Mouse (Mus musculus): ENCODE measurements around the gene Gramd4. TPM values are rescaled to one million over a fixed set of nuclear protein-coding genes. Genes with fewer than 3 reads are reported as not detected.
"Not testable (repeated sequence)": the region's sequence is repeated elsewhere in the genome, so short reads cannot be mapped to it uniquely, and the experiment has no call there.

Gramd4 gene
- polyA plus RNA-seq, 1 experiment from 2014 or later, result 41.7 TPM

DNA sequence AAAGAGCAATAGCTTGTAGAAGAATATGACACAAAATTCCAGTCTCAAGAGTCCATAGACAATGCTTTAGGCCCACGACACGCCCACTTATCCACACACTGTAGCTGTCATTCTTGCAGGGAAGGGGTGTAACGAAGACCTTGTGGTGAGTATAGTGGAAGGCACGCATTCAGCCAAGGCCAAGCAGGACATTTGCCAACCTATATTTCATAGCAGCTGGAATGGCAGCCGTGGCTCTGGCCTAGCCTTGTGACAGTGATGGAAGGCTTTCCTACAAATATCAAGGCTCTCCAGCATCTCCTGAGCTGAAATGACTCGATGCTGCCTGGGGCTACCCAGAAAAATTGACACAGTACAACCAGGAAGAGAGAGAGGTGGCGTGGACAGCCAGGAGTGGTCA, 87.6 kb downstream of the Gramd4 start:
- no peak for ATAC-seq (replicated peaks)
- 92% methylated on average over 7 of the region's 7 CpGs for WGBS
- H3K4me2 ChIP-seq, result no peak overlapping the region
- no peak overlapping the region for H3K27ac ChIP-seq
- no peaks in the 10 kb centered on the region for H3K27me3 ChIP-seq (replicated peaks)
- no peaks in the 10 kb centered on the region for H3K4me1 ChIP-seq
- H3K4me3 ChIP-seq, result no peak overlapping the region
- no peaks in the 10 kb centered on the region for H3K9me3 ChIP-seq
- peaks cover 13% of the 10 kb centered on the region for H3K36me3 ChIP-seq (replicated peaks)
- no peak overlapping the region for H3K9ac ChIP-seq

DNA sequence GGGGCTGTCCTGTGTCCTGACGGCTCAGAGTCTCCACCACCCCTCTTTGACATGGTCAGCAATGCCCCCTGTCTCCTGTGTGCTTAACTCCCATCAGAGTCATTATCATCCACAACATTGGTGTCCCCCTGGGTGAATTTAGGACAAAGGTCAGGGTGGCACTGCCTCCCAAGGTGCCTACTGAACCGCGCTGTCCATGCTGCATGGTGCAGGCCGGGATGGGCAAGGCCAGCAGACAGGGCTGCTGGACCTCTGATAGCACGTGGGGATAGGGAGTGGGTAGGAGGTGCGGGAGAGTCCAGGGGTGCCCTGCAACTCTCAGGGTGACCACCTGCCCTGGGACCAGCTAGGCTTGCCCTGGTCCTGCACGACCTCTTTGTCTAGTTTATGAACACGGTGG, 89.4 kb downstream of the Gramd4 start:
- ATAC-seq (replicated peaks), result no peak
- Histone ChIP-seq H3K4me3 (no peak overlapping the region), H3K9ac (no peak overlapping the region), H3K4me2 (no peak overlapping the region), H3K27me3 (replicated peaks) (no peaks in the 10 kb centered on the region), H3K9me3 (no peaks in the 10 kb centered on the region), H3K27ac (no peak overlapping the region), H3K4me1 (no peaks in the 10 kb centered on the region), H3K36me3 (replicated peaks) (peaks cover 18% of the 10 kb centered on the region)
- 91% methylated on average over 8 of the region's 8 CpGs for WGBS

DNA sequence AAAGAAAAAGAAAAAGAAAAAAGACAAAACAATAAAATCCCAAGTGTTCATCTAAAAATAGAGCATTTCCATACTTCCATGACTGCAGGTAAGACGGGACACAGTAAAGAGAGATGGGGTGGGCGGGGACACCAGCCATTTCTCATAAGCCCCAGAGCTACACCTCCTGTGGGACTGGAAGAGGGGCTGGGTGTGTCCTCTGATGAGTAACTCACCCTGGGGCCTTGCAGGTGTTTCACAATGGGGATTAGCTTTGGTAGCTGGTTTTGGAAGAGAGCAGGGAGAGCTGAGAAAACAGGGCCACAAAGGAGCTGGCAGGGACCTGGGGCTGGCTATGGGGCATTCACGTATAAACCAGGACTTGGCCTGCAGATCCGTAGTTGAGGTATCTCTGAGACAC, 93.1 kb downstream of the Gramd4 start:
- Histone ChIP-seq H3K4me1 (no peaks in the 10 kb centered on the region), H3K9me3 (no peaks in the 10 kb centered on the region), H3K4me3 (no peak overlapping the region), H3K4me2 (no peak overlapping the region), H3K9ac (no peak overlapping the region), H3K36me3 (replicated peaks) (peaks cover 20% of the 10 kb centered on the region; the same call in 1 of the 2 replicates), H3K27me3 (replicated peaks) (no peaks in the 10 kb centered on the region), H3K27ac (no peak overlapping the region)
- 66% methylated on average over 4 of the region's 4 CpGs for WGBS
- ATAC-seq (replicated peaks), result no peak

DNA sequence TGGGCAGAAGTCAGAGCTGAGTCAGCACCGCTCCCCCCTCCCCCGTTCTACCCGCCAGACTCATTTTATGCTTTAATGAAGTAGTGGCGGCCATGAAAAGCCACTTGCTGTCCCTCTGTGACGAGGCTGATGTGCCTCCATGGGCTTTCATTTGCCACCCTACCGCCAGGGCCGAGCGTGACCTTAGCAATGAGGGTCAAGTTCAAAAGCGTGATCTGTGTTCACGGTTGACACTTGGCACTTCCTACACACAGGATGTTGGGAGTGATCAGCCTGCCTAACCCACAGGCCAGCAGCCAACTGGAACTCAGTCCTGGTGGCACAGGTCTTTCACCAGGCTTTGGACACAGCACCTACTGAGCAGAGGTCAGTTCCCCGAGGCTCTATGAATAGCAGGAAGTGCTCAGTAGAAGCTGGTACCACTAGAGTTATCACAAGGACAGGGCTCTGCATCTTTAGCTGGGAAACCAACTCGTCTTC, 96.0 kb downstream of the Gramd4 start:
- H3K4me2 ChIP-seq, result no peak overlapping the region
- H3K27me3 ChIP-seq (replicated peaks), result no peaks in the 10 kb centered on the region
- H3K9me3 ChIP-seq, result no peaks in the 10 kb centered on the region
- peaks cover 23% of the 10 kb centered on the region; the same call in 1 of the 2 replicates for H3K36me3 ChIP-seq (replicated peaks)
- H3K4me1 ChIP-seq, result no peaks in the 10 kb centered on the region
- H3K27ac ChIP-seq, result no peak overlapping the region
- WGBS, result 84% methylated on average over 12 of the region's 12 CpGs
- no peak overlapping the region for H3K9ac ChIP-seq
- no peak for ATAC-seq (replicated peaks)
- H3K4me3 ChIP-seq, result no peak overlapping the region

DNA sequence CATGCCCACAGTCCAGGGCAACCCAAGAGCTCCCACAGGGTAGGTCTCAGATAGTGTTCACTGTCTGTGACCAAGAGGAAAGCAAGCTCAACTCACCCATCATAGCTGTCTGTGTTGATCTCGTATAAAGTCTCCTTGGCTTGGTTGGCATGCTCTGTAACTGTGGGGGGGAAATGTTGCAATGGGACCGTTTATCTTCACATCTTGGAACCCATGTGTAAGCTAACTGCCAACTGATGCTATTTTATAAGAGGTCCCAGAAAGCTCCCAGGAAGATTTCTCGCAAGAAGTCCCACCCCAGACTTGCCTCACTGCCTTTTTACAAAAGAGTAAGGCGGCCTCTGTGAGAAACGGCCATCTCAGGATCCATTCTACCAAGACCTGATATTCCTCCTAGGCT, 99.0 kb downstream of the Gramd4 start:
- Histone ChIP-seq H3K27ac (no peak overlapping the region), H3K4me3 (no peak overlapping the region), H3K36me3 (replicated peaks) (peaks cover 13% of the 10 kb centered on the region; the same call in 1 of the 2 replicates), H3K4me1 (no peaks in the 10 kb centered on the region), H3K27me3 (replicated peaks) (no peaks in the 10 kb centered on the region), H3K9ac (no peak overlapping the region), H3K4me2 (no peak overlapping the region), H3K9me3 (no peaks in the 10 kb centered on the region)
- 62% methylated on average over 5 of the region's 5 CpGs for WGBS
- no peak for ATAC-seq (replicated peaks)

DNA sequence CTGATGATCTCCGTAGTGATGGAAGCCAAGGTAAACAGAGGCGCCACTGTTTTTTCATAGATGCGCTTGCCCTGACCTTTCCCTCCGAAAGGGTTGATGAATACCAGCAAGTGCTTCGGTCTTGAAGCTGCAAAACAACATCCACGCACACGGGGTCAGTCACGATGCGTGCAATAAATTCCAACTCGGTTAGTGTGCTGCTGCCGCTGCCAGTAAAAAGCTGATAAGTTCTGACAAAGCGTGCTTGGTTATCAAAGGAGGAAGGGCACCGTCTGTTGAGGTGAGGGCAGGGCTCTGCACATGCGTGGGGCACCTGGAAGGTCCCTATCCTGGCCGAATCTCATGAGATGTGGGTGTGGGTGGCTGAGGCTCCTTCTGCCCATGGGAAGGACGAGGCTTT, 101.6 kb downstream of the Gramd4 start:
- no peak for ATAC-seq (replicated peaks)
- no peak overlapping the region for H3K27ac ChIP-seq
- WGBS, result 86% methylated on average over 16 of the region's 16 CpGs

DNA sequence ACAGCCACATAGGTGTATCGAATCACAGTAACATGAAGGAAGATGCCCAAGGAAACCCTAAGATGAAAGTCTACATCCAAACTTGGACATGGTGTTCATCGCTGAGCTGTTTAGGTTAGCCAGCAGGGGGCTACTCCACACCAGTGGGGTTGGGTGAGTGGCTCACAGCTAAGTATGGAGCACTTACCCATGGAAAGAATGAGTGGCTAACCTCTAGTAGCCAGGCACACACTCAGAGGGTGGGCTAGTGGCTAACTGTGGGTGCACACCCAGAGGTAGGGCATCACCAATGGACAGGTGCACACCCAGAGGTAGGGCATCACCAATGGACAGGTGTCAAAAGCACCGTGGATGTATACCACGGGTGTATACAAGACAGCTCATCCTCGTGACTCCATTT, 102.2 kb downstream of the Gramd4 start:
- Histone ChIP-seq H3K4me2 (no peak overlapping the region), H3K9me3 (no peaks in the 10 kb centered on the region), H3K27me3 (replicated peaks) (no peaks in the 10 kb centered on the region), H3K4me1 (no peaks in the 10 kb centered on the region), H3K36me3 (replicated peaks) (peaks cover 15% of the 10 kb centered on the region; the same call in 1 of the 2 replicates), H3K4me3 (no peak overlapping the region), H3K9ac (no peak overlapping the region), H3K27ac (no peak overlapping the region)
- no peak for ATAC-seq (replicated peaks)
- WGBS, result 92% methylated on average over 5 of the region's 5 CpGs

More for the DNA sequence above, 101.6 kb downstream of the Gramd4 start:
- Histone ChIP-seq H3K4me1 (no peaks in the 10 kb centered on the region), H3K36me3 (replicated peaks) (peaks cover 20% of the 10 kb centered on the region; the same call in 1 of the 2 replicates), H3K4me3 (no peak overlapping the region), H3K27me3 (replicated peaks) (no peaks in the 10 kb centered on the region), H3K4me2 (no peak overlapping the region), H3K9ac (no peak overlapping the region), H3K9me3 (no peaks in the 10 kb centered on the region)

DNA sequence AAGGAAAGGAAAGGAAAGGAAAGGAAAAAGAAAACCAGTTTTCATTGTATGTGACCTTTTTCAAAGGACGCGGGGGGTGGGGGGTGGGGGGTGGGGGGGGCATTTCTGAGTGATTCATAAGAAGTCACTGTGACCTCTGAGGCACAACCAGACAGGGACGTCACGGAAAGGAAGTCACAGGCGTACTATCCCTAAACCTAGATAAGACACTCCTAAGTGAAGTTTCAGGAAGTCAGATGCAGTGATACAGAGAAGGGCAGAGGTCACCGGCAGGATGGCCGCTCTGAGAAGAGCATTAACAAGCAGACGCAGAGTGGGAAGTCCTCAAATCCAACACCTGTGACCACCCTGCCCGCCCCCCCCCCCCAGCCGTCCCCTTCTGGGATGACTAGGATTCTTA, 103.4 kb downstream of the Gramd4 start:
- H3K27ac ChIP-seq, result no peak overlapping the region
- no peak overlapping the region for H3K9ac ChIP-seq
- no peak for ATAC-seq (replicated peaks)
- no peaks in the 10 kb centered on the region for H3K9me3 ChIP-seq
- H3K4me2 ChIP-seq, result no peak overlapping the region
- peaks cover 8% of the 10 kb centered on the region; the same call in 1 of the 2 replicates for H3K36me3 ChIP-seq (replicated peaks)
- no peaks in the 10 kb centered on the region for H3K4me1 ChIP-seq
- H3K4me3 ChIP-seq, result no peak overlapping the region
- 83% methylated on average over 10 of the region's 10 CpGs for WGBS
- H3K27me3 ChIP-seq (replicated peaks), result no peaks in the 10 kb centered on the region

DNA sequence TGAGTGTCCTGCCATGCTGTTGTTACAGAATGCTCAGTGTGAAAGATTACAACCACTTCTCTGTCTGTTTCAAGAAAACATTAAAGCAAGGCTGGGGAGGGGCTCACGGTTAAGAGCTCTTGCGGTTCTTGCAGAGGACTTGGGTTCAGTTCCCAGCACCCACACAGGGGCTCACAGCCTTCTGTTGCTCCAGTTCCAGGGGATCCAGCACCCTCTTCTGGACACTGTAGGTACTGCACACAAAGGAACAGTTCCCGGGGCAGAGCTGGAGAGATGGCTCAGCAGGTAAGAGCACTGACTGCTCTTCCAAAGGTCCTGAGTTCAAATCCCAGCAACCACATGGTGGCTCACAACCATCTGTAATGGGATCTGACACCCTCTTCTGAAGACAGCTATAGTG, 104.3 kb downstream of the Gramd4 start:
- H3K4me2 ChIP-seq; H3K36me3 ChIP-seq (replicated peaks): not testable (repeated sequence)
- 94% methylated on average over 3 of the region's 3 CpGs for WGBS

DNA sequence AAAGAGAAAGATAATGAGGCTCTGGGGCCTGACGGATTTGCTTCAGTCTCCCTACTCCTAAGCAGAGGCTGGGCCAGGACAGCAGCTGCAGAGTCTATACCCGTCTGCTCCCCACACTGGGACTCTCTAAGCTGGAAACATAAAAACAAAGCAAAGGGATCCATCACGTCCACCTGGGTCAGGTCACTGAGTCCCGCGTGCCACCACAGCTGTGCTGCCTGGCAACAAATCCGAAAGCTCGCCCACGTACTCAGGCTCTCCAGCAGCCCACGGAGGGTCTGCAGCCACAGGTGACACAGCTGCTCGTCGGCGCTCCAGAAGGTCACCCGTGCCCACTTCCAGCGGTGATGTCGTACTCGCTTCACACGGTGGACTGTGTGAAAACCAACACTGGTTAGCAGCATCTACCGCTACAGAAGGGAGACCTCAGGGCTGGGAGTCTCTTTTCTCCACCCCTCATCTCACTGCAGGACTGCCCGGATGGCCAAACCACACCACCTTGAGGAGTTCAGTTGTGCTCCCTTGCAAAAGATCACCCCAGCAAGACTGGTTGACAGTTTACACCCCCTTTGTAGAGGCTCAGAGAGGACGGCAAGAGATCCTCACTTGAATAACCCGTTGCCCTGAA, 107.3 kb downstream of the Gramd4 start:
- peaks cover 15% of the 10 kb centered on the region for H3K4me1 ChIP-seq
- H3K27ac ChIP-seq, result no peak overlapping the region
- no peaks in the 10 kb centered on the region for H3K9me3 ChIP-seq
- H3K4me3 ChIP-seq, result no peak overlapping the region
- H3K4me2 ChIP-seq, result no peak overlapping the region
- no peak overlapping the region for H3K9ac ChIP-seq
- H3K36me3 ChIP-seq (replicated peaks), result peaks cover 7% of the 10 kb centered on the region; the same call in 1 of the 2 replicates
- no peak for ATAC-seq (replicated peaks)
- H3K27me3 ChIP-seq (replicated peaks), result no peaks in the 10 kb centered on the region
- WGBS, result 80% methylated on average over 21 of the region's 21 CpGs

More for the DNA sequence above, 104.3 kb downstream of the Gramd4 start:
- not testable (repeated sequence) for H3K4me3 ChIP-seq; H3K9ac ChIP-seq; H3K9me3 ChIP-seq; ATAC-seq (replicated peaks); H3K27ac ChIP-seq; H3K4me1 ChIP-seq; H3K27me3 ChIP-seq (replicated peaks)

DNA sequence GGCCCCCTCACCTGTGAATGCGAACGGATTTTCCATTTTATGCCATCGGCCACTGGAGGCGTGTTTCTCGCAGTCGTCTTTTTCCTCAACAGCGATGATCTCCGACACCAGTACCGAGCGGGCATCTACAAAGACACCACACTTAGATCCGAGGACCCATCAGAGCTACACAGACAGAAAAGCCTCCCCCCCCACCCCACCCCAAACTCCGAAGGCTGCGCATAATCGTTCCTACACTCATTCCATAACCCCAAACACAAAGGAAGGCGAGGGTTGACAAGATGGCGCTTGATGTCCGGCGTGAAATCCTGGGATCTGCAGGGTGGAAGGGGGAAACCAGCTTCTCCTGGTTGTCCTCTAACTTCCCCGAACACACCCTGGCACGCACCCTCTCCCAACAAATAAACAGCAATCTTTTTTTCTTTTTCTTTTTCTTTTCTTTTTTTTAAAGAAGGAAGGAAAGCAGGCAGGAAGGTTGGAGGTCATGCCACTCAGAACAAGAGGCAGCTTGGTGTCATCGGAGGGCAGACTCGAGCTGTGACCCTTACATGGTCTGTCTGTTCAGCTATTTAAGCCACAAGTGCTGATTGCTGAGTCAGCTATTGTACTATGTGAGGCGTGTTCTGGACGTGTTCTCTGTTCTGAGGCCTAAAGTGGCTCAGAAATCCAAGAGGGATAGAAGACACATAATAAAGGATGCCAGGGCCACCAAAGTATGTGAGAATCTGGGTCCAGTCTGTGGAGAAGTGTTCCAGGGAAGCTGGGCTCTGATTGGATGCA, 108.5 kb downstream of the Gramd4 start:
- Histone ChIP-seq H3K9me3 (no peaks in the 10 kb centered on the region), H3K4me2 (no peak overlapping the region), H3K27ac (no peak overlapping the region), H3K27me3 (replicated peaks) (no peaks in the 10 kb centered on the region), H3K4me3 (no peak overlapping the region), H3K4me1 (peaks cover 15% of the 10 kb centered on the region), H3K9ac (no peak overlapping the region), H3K36me3 (replicated peaks) (peaks cover 7% of the 10 kb centered on the region; the same call in 1 of the 2 replicates)
- ATAC-seq (replicated peaks), result no peak
- 90% methylated on average over 24 of the region's 24 CpGs for WGBS

DNA sequence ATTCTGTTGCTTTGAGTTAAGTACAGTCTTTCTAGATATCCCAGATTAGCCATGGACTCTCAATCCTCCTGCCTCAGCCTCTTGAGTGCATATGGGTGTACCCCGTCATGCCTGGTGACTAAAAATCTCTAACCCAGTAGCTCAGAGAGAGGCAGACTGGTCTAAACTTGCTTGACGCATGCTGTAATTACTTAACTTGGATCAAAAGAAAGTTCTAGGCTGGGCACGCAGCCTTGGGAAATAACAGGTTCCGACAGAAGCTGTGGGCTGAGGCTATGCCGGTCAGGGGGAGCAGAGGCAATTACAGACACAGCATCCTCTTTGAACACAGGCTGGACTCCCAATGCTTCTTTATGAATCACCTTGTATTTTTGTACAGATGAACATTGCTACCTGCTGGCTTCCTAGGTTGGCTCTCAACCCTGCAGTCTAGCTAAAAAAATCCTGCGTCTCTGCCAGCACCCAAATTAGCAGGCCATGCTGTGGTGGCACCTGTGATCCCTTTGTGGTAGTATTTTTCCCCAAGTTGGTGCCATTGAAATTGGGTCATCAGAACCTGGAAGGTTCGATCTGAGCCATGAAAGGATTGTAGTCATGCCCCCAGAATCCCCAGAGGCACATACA, 109.6 kb downstream of the Gramd4 start:
- H3K27me3 ChIP-seq (replicated peaks), result no peaks in the 10 kb centered on the region
- peaks cover 15% of the 10 kb centered on the region for H3K4me1 ChIP-seq
- 93% methylated on average over 7 of the region's 7 CpGs for WGBS
- no peak overlapping the region for H3K4me3 ChIP-seq
- H3K9ac ChIP-seq, result no peak overlapping the region
- H3K4me2 ChIP-seq, result no peak overlapping the region
- H3K27ac ChIP-seq, result no peak overlapping the region
- no peaks in the 10 kb centered on the region for H3K9me3 ChIP-seq
- no peak for ATAC-seq (replicated peaks)
- H3K36me3 ChIP-seq (replicated peaks), result peaks cover under 1% of the 10 kb centered on the region; the same call in 1 of the 2 replicates

All from midbrain, embryonic 15.5 days (tissue).